Mouse (Mus musculus) testis, adult 2 months (tissue): Measurements from ENCODE around the gene Ccl22. TPM values are rescaled to one million over a fixed set of nuclear protein-coding genes. Genes with fewer than 3 reads are reported as not detected.
A peak's percentile ranks its signal among the peaks of the same experiment; 100 is the strongest.

Source experiments
- H3K27ac ChIP-seq: fragments of 200-500 bp; 2 replicates; pipeline ENCODE4 v1.5.1; 2012; ENCODE audit warnings: low read depth, low read length; ENCODE audit not compliant: control insufficient read depth, insufficient read depth
- H3K27me3 ChIP-seq: fragments of 200-500 bp; 2 replicates; pipeline ENCODE4 v1.6.1; 2012; ENCODE audit warnings: mild to moderate bottlenecking, low read length, moderate library complexity; ENCODE audit not compliant: control insufficient read depth, insufficient read depth
- H3K36me3 ChIP-seq: fragments of 200-500 bp; 2 replicates; pipeline ENCODE4 v1.6.1; 2012; ENCODE audit warnings: mild to moderate bottlenecking, low read length; ENCODE audit not compliant: control insufficient read depth, insufficient read depth
- H3K4me1 ChIP-seq: fragments of 200-500 bp; 2 replicates; pipeline ENCODE4 v1.6.1; 2012; ENCODE audit warnings: low read length; ENCODE audit not compliant: control insufficient read depth, insufficient read depth
- H3K4me3 ChIP-seq: fragments of 200-500 bp; 2 replicates; pipeline ENCODE4 v1.5.1; 2012; ENCODE audit warnings: low read depth, mild to moderate bottlenecking, low read length, moderate library complexity, mixed read lengths; ENCODE audit not compliant: control insufficient read depth
- CTCF ChIP-seq: fragments of 200-500 bp; IDR thresholded peaks from 2 replicates; pipeline ENCODE4 v1.5.1; 2012; ENCODE audit warnings: low read depth, mild to moderate bottlenecking, inconsistent platforms, low read length, moderate library complexity; ENCODE audit not compliant: control insufficient read depth, insufficient read depth, insufficient replicate concordance
- POLR2A ChIP-seq: fragments of 200-500 bp; IDR thresholded peaks from 2 replicates; pipeline ENCODE4 v1.6.1; 2012; ENCODE audit warnings: low read depth, mild to moderate bottlenecking, inconsistent platforms, low read length, moderate library complexity; ENCODE audit not compliant: control insufficient read depth
- polyA plus RNA-seq: library from polyadenylated mRNA; depleted of rRNA; stranded (reverse); fragments of >200 nt; gene quantifications from 2 replicates; pipeline ENCODE4 v1.2.3, GENCODE M21; 2012; rRNA removed

The Ccl22 gene
- 9.5 and 10.1 TPM in 2 replicates for polyA plus RNA-seq

DNA sequence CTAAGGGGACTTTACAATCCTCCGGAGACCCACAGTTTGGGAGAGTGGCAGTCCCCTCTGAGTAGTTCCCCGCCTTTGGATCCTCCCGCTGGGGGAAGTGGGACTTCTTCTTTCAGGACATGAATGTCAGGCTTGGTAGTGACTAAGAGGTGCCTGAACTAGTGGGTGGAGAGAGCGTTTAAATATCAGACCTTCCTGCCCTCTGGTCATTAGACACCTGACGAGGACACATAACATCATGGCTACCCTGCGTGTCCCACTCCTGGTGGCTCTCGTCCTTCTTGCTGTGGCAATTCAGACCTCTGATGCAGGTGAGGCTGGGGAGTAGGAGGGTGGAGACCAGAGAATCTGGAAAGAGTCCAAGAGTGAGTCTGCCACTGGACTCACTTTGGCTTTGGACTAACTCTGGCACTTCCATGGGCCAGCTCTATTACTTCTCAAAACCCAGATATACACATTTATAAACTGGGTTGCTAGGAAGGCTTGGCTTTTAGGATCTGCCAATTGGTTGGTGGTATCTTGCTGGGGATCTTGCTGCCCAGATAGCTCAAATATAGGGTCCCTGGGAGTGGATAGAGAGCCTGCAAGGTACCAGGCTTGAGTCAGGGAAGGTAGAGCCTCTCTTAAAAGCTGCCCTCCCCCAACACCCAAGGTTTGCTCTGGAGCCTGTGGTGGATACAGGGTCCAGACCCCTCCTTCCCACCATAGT, at the start of gene Ccl22:
TSS of gene Ccl22 (plus strand) at position 115 of the 709 bp plus-strand sequence.
- Histone ChIP-seq H3K27me3 (no peaks in the 10 kb centered on the region), H3K36me3 (no peaks in the 10 kb centered on the region), H3K27ac (no peak within 1 kb of the TSS), H3K4me3 (peak within 1 kb of the TSS; percentile 42), H3K4me1 (peaks cover 2% of the 10 kb centered on the region; the same call in 1 of the 2 replicates)
- TF ChIP-seq CTCF (no peak), POLR2A (no peak)

- Histone ChIP-seq H3K4me3 (peak within 1 kb of the TSS; percentile 58), H3K4me1 (peaks cover 6% of the 10 kb centered on the region), H3K27ac (no peak within 1 kb of the TSS), H3K36me3 (no peaks in the 10 kb centered on the region), H3K27me3 (no peaks in the 10 kb centered on the region)
- TF ChIP-seq POLR2A, result no peak
Measured at GRCm38 (mm10) chr8:94695994-94696384, 49.4 kb upstream of the Ccl22 start, which contains the start of gene Pllp. Gene Pllp (minus strand): TSS chr8:94696278.

GRCm38 (mm10) chr8:94696566-94696965, 48.8 kb upstream of the Ccl22 start:
- no peaks in the 10 kb centered on the region for H3K36me3 ChIP-seq
- no peak overlapping the region for H3K4me3 ChIP-seq
- TF ChIP-seq CTCF (no peak), POLR2A (no peak)
- H3K4me1 ChIP-seq, result peaks cover 6% of the 10 kb centered on the region
- H3K27ac ChIP-seq, result no peak overlapping the region
- H3K27me3 ChIP-seq, result no peaks in the 10 kb centered on the region

DNA sequence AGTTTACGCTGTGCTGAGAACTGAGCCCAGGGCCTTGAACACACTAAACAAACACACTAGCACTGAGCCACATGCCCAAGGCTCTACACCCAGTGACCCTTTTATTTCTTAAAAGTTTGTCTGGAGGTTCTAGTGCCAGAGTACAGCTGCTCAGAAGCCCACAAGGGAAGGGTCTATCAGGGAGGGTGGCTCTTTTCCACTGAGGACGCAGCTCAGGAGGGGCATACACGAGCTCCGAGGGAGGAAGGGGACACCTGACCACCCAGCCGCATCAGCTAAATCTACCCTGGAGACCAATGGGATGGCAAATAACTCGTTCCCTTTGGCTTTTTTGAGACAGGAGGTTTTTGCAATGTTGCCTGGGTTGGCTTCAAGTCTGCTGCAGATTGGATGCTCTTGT, 47.4 kb upstream of the Ccl22 start:
- Histone ChIP-seq H3K27ac (no peak overlapping the region), H3K27me3 (no peaks in the 10 kb centered on the region), H3K4me3 (no peak overlapping the region), H3K36me3 (no peaks in the 10 kb centered on the region), H3K4me1 (peaks cover 9% of the 10 kb centered on the region)
- no peak for TF ChIP-seq POLR2A
- TF ChIP-seq CTCF, result no peak

DNA sequence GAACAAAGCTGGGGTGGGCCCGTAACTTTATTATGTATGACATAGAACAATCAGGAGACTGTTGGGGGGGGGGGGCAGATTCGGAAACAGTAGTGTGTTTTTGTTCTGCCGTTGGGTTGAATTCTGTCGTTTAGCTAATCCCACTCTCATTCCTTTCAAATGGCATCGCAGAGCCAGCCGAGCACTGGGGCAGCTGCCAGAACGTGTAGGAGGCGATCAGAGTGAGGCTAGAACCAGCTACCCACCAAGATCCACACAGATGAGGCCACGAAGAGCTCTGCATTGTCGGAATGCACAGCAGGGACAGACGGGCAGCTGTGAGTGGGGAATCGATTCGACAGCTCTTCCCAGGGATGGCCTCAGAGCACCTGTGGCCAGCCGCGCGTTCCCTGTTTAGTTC, 46.0 kb upstream of the Ccl22 start:
- H3K27ac ChIP-seq, result no peak overlapping the region
- no peak for TF ChIP-seq POLR2A
- no peak for TF ChIP-seq CTCF
- peaks cover 14% of the 10 kb centered on the region for H3K4me1 ChIP-seq
- no peaks in the 10 kb centered on the region for H3K27me3 ChIP-seq
- H3K4me3 ChIP-seq, result no peak overlapping the region
- H3K36me3 ChIP-seq, result no peaks in the 10 kb centered on the region

DNA sequence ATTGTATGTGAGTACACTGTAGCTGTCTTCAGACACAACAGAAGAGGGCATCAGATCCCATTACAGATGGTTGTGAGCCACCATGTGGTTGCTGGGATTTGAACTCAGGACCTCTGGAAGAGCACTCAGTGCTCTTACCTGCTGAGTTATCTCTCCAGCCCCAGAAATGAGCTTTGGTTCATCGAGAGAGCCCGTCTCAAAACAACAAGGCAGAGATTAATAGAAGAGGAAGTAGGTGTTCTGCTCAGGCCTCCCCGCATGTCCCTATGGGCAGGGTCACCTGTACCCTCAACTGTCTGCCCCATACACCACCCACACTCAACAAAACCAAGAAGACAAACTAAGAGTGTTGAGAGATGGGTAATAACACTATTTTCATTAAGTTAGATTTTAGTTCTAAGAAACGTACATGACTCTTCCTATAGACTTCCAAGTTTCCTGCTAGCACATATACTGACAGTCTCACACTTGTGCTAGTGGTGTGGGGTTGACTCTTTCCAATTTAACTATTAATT, 44.9 kb upstream of the Ccl22 start:
- no peaks in the 10 kb centered on the region for H3K36me3 ChIP-seq
- no peak overlapping the region for H3K27ac ChIP-seq
- H3K4me3 ChIP-seq, result no peak overlapping the region
- no peaks in the 10 kb centered on the region for H3K27me3 ChIP-seq
- no peak for TF ChIP-seq CTCF
- no peak for TF ChIP-seq POLR2A
- peaks cover 15% of the 10 kb centered on the region for H3K4me1 ChIP-seq

DNA sequence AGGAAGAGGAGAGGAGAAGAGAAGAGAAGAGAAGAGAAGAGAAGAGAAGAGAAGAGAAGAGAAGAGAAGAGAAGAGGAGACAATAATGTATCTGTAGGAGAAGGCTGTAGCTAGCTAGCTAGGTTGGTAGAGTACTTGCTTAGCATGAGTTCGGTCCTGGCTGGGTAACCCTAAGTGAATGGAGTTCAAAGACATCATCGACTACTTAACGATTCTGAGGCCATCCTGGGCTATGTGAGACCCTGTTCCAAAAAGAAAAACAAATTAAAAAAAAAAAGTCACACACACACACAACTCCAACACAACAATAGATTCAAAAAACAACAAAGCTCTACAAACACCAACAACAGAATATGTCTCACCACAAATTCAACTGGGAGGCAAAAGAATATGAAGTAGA, 43.2 kb upstream of the Ccl22 start:
- no peak overlapping the region; the same call in 1 of the 2 replicates for H3K4me3 ChIP-seq
- TF ChIP-seq CTCF (no peak), POLR2A (no peak)
- H3K4me1 ChIP-seq, result peaks cover 12% of the 10 kb centered on the region
- H3K36me3 ChIP-seq, result no peaks in the 10 kb centered on the region
- no peaks in the 10 kb centered on the region for H3K27me3 ChIP-seq
- no peak overlapping the region for H3K27ac ChIP-seq
